Mouse (Mus musculus): ENCODE data around the gene Evl.

Gene Evl

DNA sequence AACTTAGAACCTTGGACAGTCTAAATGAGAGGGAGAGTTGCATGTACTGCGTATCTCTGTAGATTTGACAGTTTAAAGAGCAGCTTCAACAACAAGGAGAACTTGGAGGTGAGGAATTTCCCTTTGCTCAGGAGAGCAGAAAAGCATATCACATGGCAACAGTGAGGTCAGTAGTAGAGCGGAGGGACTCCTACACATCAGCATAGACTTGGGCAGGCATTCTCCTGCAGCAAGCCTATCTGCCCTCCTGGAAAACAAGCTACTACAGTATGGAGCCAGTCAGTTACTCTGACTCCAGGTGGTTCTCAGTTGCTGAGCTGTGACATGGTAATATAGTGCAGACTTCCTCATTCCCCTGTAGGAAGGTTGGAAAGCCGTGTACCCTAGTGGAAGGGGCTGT, 87.5 kb downstream of the Evl start:
- in situ Hi-C loops (cut with MboI, MseI): loop anchor here (25.0 kb wide), 1 partner anchor 705 kb away; no protein-coding TSS in a partner anchor

DNA sequence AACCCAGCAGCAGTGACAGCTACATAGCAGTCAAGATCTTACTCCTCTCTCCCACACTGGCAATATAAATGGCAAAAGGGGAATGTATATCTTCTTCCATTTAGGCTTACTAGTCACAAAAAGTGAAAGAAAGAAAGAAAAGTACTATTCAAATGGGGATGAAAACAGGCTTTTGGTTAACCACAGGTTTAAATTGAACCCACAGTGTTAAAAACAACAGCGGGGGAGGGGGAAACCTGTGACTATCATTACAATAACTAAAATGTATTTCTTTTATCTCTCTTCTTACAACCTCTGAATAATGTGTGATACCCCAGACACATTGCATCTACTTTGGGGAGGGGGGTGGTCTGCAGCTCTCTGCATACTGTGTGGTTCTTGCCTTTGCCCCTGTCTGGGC, 91.7 kb downstream of the Evl start:
- in situ Hi-C loops (cut with MboI, MseI): loop anchor here (25.0 kb wide), 1 partner anchor 709 kb away; no protein-coding TSS in a partner anchor

DNA sequence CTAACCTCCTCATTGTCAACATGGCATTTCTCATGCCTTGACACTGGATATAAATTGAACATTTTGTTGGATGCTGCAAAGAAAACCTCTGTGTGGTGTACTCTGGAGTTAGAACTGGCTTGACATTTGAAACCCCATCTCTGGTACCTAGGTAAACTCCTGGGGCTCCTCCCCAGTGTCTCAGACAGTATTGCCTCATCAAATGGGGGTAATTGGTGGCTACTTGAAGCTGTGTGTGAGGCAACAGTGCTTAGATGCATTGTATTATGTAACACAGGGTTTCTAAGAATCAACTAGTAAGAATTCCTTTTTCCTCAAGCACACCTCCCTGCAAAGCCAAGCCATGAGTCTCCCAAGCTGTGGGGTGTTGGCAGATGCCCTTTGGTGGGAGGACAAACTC, 93.3 kb downstream of the Evl start:
- in situ Hi-C loops (cut with MboI, MseI): loop anchor here (25.0 kb wide), 1 partner anchor 710 kb away; no protein-coding TSS in a partner anchor

DNA sequence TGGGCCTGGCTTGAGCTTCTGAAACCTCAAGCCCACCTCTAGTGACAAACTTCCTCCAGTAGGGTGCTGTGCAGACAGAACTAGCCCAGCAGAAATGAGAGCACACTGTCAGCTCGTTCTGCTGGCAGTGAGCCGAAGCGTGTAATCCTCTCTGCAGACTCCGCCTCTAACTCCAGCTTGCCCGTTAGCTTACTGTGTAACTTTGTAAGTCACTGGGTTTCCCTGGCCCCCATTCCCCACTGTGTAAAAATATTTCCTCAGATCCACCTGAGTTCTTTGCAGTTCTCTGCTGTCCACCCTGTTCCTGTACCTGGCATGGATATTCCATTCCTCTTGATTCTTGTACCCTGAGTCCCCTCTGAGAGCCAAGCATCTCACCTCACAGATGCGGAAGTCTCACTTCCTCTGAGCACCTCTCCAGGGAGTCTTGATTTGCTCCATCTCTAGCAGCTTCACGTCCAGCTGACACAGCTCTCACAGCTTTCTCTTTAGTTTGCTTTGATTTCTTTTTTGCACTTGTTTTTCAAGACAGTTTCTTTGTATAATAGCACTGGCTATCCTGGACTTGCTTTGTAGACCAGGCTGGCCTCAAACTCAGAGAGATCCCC, 96.6 kb downstream of the Evl start:
- in situ Hi-C loops (cut with MboI, MseI): no loop called here

GRCm38 (mm10) chr12:108653358-108654335, 99.1 kb downstream of the Evl start:
- in situ Hi-C loops (cut with MboI, MseI): no loop called here

DNA sequence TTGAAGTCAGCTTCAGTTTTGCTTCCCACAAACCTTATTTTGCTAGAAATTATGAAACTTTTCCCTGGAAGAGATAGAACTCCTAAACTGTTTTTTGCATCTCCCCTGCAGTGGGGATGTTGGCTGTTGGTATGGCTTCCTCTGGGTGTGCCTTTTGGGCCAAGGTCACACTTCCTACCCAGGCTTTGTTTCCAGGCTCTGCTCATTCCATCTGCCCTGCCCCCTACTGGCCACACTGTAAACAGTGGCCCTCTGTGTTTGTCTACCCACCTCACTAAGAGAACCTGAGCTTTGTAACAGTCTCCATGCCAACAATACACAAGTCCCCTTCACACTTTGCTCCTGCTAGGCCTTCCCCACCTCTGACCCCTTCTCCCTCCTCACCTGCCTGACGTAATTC, 102.8 kb downstream of the Evl start:
- in situ Hi-C loops (cut with MboI, MseI): no loop called here

- in situ Hi-C loops (cut with MboI, MseI): loop anchor here (5.0 kb wide), 1 partner anchor 61 kb away; no protein-coding TSS in a partner anchor
These were observed 114.2 kb downstream of the Evl start for GRCm38 (mm10) chr12:108668606-108669235.

- in situ Hi-C loops (cut with MboI, MseI): loop anchor here (10.0 kb wide), 2 partner anchors 83 to 617 kb away; no protein-coding TSS in a partner anchor
These were observed 117.0 kb downstream of the Evl start for GRCm38 (mm10) chr12:108671541-108671940.

- in situ Hi-C loops (cut with MboI, MseI): loop anchor here (10.0 kb wide), 2 partner anchors 82 to 618 kb away; no protein-coding TSS in a partner anchor
These were observed 118.4 kb downstream of the Evl start for GRCm38 (mm10) chr12:108672908-108673307.

DNA sequence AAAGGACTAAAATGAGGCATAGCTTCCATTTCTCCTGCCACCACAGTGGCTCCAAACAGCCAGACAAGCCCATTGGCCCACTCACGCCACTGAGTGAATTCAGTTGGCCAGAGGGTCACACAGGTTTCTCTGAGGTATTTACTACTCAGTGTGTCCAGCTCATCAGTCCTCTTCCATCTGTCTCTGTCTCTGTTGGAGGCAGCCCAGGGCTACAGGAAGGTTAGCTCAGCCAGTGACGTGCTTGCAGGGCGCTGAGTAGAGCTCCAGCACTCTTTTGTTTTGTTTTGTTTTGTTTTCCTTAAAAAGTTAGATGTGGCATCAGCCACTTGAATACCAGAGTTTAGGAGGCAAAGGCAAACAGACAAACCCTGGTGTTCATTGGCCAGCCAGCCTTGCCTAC, 119.0 kb downstream of the Evl start:
- in situ Hi-C loops (cut with MboI, MseI): loop anchor here (10.0 kb wide), 2 partner anchors 81 to 619 kb away; no protein-coding TSS in a partner anchor

DNA sequence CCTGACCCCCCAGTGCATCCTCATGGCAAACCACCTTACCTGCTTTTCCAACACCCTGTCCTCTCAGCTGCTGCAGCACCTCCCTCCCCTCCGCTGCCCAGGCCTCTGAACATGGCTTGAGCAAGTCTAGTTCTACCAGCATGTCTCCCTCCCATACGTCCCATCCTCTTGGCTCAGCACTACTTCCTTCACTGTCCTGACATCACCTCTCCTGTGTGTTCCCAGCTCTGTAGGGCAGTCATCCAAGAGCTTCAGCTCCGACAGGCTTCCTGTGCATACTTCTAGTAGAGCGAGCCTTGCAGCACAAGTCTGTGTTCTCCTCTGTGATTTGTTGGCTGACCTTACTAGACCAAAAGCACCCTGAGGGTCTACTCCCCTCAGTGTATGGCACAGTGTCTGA, 120.0 kb downstream of the Evl start:
- in situ Hi-C loops (cut with MboI, MseI): loop anchor here (10.0 kb wide), 2 partner anchors 80 to 620 kb away; no protein-coding TSS in a partner anchor

GRCm38 (mm10) chr12:108674916-108675315, 120.4 kb downstream of the Evl start:
- in situ Hi-C loops (cut with MboI, MseI): loop anchor here (10.0 kb wide), 2 partner anchors 80 to 620 kb away; no protein-coding TSS in a partner anchor

DNA sequence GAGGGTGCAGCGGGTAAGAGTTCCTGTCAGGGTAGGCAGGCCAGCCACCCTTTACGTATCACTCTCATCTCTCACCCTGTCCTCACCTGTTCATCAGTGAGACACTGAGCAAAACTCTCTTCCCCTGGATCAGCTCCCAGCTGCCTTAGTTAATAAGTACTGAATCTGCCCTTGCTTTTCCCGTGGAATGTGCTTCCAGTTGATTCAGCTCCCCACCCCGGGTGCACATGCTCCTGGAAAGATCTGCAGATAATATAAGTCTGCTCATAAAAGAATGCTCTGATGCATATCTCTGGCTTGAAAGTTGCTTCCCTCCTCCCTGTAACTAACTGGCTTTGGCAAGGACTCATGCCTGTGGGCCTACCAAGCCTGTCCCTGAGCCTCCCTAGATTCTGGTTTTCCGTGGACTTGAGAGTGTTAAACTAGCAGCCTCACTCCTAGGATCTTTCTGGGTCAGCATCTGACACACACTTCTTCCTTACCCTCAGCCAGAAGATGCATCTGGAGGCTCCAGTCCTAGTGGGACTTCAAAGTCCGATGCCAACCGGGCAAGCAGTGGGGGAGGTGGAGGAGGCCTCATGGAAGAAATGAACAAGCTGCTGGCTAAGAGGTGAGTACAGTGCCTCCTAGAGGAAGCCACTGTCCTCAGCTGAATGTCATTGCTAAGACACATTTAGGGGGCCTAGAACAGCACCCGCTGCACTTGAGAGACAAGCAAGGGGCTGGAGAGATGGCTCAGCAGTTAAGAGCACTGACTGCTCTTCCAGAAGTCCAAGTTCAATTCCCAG, 121.3 kb downstream of the Evl start:
- in situ Hi-C loops (cut with MboI, MseI): loop anchor here (10.0 kb wide), 2 partner anchors 79 to 621 kb away; no protein-coding TSS in a partner anchor

GRCm38 (mm10) chr12:108677116-108677515, 122.6 kb downstream of the Evl start:
- in situ Hi-C loops (cut with MboI, MseI): loop anchor here (10.0 kb wide), 2 partner anchors 78 to 622 kb away; no protein-coding TSS in a partner anchor

GRCm38 (mm10) chr12:108678366-108678765, 123.8 kb downstream of the Evl start:
- in situ Hi-C loops (cut with MboI, MseI): loop anchor here (10.0 kb wide), 2 partner anchors 76 to 624 kb away; no protein-coding TSS in a partner anchor

DNA sequence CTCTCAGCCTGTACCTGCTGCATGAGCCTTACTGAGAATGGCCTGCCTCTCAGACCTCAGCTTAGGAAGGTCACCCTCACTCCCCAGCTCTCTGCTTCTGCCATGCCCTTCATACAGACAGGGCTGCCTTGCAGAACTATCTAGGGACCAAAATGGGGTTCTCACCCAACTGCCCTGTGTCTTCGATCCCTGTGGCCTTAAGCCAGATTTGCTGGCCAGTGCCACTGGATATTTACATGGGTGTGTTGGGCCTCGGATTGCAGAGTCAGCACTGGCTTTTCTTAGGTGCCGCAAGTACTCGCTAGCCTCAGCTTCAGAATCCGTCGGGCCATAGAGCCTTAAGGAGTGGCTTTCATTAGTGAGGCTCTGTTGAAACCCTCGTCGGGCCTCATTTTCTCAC, 126.3 kb downstream of the Evl start:
- in situ Hi-C loops (cut with MboI, MseI): loop anchor here (10.0 kb wide), 1 partner anchor 1164 kb away; no protein-coding TSS in a partner anchor

DNA sequence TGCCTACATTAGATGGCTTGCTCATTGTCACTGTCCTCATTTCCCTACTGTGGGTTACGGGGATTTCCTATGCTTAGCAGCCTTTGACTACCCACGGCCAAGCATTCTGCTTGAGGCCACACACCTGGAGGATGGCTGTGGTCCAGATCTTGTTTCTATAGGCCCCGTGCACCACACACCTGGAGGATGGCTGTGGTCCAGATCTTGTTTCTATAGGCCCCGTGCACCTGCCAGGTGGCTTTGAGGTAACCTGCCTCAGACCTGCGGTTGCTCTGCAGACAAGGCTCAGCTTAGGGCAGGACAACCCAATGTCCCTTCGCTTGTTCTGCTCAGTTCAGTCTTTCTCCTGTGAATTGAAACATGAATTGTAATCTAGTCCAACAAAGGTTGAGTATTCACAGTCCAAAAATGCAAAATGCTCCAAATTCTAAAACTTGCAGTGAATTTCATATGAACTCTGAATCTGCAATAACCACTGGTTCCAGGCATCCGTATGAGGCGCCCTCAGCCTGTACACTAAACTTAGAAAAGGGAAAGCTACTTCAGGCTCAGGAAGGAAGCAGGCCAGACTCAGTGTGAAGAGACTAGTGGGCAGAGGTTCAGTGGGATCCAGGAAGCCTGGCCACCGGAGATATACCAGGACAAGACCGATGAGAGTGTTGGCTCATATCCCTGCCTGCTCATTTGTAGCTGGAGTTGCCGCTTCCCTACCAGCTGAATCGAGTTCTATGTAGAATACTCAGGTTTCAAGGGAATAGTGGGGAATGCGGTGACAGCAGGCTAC, 127.9 kb downstream of the Evl start:
- in situ Hi-C loops (cut with MboI, MseI): loop anchor here (10.0 kb wide), 1 partner anchor 1162 kb away; no protein-coding TSS in a partner anchor

DNA sequence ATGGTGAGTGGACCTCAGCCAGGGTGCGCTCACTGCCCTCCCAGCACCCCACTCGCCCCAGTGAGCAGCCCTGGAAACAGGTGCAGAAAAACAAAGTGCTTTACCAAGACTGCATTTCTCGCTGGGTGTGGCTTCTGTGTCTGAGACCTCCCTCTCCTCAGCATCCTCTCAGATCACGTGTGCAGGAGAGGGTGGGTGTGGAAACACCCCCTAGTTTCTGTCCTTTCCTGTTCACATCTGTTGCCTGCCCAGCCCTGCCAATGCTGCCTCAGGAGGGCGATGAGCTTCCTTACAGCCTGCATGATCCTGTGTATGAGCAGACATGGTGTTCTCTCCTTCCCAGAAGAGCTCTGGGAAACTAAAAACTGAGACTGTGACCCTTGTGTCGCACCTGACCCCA, 131.9 kb downstream of the Evl start:
- in situ Hi-C loops (cut with MboI, MseI): loop anchor here (10.0 kb wide), 1 partner anchor 1158 kb away; no protein-coding TSS in a partner anchor

DNA sequence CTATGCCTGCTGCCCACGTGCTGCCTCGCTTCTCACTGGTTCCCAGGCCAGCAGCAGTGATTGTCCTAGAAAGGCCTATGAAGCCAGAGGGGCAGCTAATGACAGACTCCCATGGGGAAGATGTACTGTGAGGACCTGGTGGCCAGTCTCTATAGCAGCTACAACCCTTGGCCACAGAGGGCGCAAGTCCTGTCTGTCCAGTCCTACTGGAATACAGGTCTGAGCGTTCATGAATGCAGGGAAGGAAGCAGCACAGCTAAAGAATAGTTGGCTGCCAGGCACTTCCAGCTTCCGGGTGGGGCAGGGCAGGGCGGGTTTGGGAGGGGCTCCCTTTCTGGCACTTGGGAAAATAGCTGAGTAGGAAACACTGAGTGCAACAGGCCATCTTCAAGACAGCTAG, 132.4 kb downstream of the Evl start:
- in situ Hi-C loops (cut with MboI, MseI): loop anchor here (10.0 kb wide), 1 partner anchor 1158 kb away; no protein-coding TSS in a partner anchor

Data from regulatory T cell (primary cell).